Mouse (Mus musculus) small intestine, adult 10 weeks (tissue): Measurements from ENCODE around the gene Zfp454. TPM values are rescaled to one million over a fixed set of nuclear protein-coding genes. Genes with fewer than 3 reads are reported as not detected.

ENCODE experiments used
- polyA plus RNA-seq: library from polyadenylated mRNA; stranded (reverse); fragments of 350-450 nt; fragmentation: Illumina TruSeq; extraction: RNeasy Lipid Tissue Mini Kit (QIAGEN cat#74804); gene quantifications from one replicate; pipeline ENCODE4 v1.2.3, GENCODE M21; 2014; ENCODE audit warnings: low replicate concordance

Gene Zfp454
- polyA plus RNA-seq: 0.48 TPM

GRCm38 (mm10) chr11:50887390-50888128 lies at the start of gene Zfp454:
Gene Zfp454, minus strand, starts transcription at chr11:50887651.

GRCm38 (mm10) chr11:50931451-50931866 lies 44.0 kb upstream of the Zfp454 start, which contains the start of gene Zfp354b:
Gene Zfp354b, minus strand, starts transcription at chr11:50931633.

GRCm38 (mm10) chr11:50915671-50916320 lies 28.3 kb upstream of the Zfp454 start, which contains the start of gene Zfp2:
Gene Zfp2, minus strand, starts transcription at chr11:50916165.

DNA sequence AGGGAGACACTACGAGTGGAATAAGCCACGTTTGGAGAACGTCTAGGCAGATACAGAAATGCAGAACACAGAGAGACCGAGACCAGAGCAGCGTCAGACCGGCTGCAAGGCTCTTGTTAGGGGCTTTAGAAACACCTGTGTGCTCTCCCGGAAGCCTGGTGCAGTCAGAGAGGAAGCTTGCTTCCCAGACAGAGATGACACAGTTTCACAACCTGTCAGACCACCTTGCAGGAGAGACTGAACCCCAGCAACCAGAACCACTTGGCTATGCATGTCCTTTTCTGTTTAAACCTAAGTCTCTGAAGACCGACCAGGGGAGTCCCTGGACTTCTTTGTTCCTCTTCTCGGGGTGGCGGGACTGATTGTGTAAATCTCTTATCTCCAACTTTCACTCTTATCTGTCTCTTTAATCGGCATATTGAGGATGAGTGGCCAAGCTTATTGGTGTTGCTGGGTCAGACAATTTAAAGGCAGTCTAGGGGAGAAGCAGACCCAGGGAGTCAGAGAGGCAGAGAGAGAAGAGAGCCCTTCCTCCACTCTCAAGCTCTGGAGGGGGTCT lies 37.2 kb downstream of the Zfp454 start, which contains the start of gene Grm6:
Grm6 (plus strand) TSS at position 509 of the 559 bp plus-strand sequence.

DNA sequence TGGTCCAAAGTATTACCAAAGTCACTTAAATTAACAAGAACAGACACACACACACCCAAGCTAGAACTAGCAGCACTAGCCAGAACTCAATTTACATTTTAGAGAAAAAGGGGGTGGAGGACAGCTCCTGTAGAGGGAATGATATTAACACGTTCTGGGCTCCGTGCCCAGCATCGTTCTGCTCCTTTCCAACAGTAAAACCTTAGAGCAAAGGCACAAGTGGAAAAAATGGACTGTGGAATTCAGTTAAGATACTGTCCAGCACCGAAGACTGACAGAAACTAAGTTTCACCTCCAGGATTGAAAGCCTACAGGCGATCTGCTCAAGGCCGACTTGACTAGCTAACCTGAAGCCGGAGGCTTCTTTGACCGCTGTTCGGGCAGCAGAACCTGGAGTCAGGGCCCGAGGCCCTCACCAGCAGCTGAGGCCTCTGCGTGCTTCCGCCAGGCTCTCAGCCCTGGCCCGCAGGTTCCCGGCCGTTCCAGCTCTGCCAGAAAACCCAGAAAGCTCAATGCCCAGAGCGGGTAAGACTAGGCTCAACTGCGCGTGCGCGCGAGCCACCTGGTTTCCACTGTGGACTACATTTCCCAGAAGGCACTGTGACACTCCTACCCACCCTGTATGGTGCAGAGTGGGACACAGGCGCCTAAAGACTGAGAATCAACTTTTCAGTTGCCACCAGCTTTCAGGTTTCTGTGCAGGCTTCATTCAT lies 46.3 kb downstream of the Zfp454 start, which contains the start of gene Zfp879:
Zfp879 (minus strand) TSS at position 530 of the 713 bp plus-strand sequence.

GRCm38 (mm10) chr11:50827010-50827953 lies 60.2 kb downstream of the Zfp454 start, which contains the start of gene Zfp354c:
Gene Zfp354c, minus strand, starts transcription at chr11:50827724.

Other genes starting within 250 kb of the Zfp454 start
- 3.0 TPM for gene Zfp354c, start 59.9 kb downstream of the Zfp454 start, polyA plus RNA-seq
- 0.22 TPM for gene Zfp879, start 46.1 kb downstream of the Zfp454 start, polyA plus RNA-seq
- gene Grm6, start 37.0 kb downstream of the Zfp454 start, polyA plus RNA-seq: not detected
- 7.6 TPM for gene Zfp2, start 28.5 kb upstream of the Zfp454 start, polyA plus RNA-seq
- 0.89 TPM for gene Zfp354b, start 44.0 kb upstream of the Zfp454 start, polyA plus RNA-seq
- gene 4933414I15Rik, start 56.1 kb upstream of the Zfp454 start, polyA plus RNA-seq: not detected
- gene Prop1, start 66.1 kb upstream of the Zfp454 start, polyA plus RNA-seq: not detected
- not detected for gene Olfr1378, start 78.9 kb upstream of the Zfp454 start, polyA plus RNA-seq
- not detected for gene Olfr1377, start 94.3 kb upstream of the Zfp454 start, polyA plus RNA-seq
- not detected for gene Olfr51, start 115.9 kb upstream of the Zfp454 start, polyA plus RNA-seq
- not detected for gene Olfr54, start 126.6 kb upstream of the Zfp454 start, polyA plus RNA-seq
- gene Olfr1375, start 160.5 kb upstream of the Zfp454 start, polyA plus RNA-seq: not detected
- 14.6 TPM for gene Zfp354a, start 171.6 kb upstream of the Zfp454 start, polyA plus RNA-seq